Mouse (Mus musculus): ENCODE measurements around the gene Ifit1.

Gene Ifit1

DNA sequence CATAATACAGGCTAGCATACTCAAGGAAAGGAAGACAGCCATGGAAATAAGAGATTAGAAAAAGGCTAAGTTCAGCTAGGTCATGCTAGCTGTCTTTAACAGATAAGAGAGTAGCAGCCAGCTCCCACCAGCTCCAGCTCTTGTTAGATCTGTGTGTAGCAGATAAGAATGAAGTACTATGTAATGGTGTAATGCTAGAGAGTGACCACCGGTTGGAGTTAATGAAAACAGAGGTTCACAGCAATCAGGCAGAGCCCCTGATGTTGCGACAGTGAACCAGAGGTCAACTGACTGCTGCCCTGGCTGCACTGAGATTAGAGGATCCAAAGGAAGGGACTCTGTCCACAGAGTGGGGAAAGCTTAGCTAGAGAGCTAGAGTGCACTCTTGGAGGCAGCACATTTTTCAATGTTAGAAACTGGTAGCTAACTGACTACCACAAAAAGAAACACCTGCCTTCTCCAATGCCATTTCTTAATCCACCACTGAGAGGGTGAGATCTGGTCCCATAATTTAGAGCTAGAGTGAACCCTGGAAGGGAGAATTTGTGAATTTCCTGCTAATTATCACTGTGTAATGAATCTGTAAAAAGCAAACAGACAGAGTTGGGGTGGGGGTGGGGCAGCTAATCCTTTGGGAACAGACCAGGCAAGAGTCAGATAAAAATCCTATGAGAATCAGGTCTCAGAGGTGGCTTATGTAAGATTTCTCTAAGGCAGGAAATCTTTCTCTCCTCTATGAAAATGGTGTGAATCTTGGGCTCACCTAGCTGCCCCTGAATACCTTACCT, 16.0 kb downstream of the Ifit1 start:
- DNase-seq, result no peak

- DNase-seq, result peak; percentile 70
These were observed 21.4 kb downstream of the Ifit1 start for GRCm38 (mm10) chr19:34662067-34662507.

DNA sequence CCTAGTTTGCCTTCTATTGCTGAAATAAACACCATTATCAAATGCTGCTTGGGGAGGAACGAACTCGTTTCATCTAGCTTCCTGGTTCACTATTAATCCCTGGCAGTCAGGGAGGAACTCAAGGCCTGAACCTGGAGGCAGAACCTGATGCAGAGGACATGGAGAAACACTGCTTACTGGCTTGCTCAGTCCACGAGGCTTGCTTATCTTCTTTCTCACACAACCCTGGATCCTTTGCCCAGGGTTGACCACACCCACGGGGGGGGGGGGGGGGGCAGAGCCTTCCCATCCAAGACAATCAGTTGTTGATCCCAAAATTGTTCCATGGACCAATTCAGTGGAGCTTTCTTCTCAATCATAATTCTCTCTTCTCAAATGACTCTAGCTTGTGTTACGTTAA, 22.1 kb downstream of the Ifit1 start:
- no peak for DNase-seq

DNA sequence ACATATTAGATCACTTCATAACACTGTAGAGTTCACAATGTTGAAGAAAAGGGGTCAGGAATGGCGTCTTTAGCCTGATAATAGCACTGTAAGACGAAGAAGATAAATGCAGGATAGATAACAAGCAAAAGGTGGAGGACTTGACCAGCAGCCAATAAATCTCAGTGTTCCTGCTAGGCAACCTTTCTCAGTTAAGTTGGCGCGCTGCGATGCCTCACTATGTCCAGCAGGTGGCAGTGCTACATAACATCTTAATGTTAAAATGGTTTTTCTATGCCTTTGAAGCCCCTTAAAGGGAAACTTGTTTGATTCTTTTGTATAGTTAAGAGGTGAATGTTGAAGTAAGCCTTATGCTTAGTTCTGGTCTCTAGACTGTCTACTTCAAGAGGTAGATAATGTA, 25.5 kb downstream of the Ifit1 start:
- DNase-seq, result peak; percentile 70

DNA sequence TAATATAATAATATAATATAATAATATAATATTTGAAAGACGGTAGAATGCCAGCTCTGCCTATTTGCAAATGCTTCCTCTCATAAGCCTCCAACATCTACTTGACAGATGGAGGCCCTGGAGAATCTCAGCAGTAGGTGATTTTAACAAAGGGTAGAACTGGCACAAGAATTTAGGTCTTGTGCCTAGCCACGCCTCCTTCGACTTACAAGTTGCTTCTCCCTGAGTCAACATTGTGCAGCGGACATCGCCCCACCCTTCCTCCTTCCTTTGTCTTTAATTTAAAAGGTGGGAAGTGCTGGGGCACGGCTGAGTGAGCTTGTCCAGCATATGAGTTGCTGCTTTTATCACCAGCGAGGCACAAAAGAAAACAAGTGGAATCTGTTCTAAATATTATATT, 32.8 kb downstream of the Ifit1 start:
- peak; percentile 59 for DNase-seq

DNA sequence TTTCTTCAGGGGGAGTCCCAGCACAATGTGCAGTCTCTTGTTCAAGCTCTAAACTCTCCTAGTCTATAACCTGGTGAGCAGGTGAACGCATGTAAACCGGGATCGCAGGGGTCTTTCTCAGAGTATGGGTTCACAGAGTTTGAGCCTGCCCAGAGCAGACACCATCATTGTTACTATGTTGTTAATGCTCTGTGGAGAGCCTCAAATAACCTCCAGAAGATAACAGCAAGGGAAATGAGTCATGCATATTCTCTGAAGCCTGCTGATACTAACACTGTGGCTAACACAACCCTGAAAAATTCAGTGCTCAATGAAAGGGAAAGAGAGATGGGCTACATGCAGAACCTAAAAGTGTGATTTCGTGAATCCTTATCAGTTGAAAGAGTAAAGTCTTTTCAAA, 37.8 kb downstream of the Ifit1 start:
- no peak for DNase-seq

GRCm38 (mm10) chr19:34684857-34685256, 44.2 kb downstream of the Ifit1 start:
- no peak for DNase-seq

DNA sequence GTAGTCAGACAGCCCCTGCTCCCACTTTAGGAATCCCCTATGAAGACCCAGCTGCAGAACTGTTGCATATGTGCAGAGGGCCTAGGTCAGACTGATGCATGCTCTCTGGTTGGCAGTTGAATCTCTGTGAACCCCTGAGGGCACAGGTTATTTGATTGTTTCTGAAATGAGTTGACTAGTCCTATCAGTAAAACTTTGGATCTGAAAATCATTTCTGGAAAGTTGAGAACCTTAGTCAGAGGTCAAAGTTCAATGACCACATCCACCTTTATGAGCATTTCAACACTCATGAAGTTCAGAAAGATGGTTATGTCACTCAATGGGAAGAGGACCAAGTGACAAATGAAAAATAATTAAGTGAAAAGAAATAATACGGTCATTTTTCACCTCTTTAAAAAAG, 44.9 kb downstream of the Ifit1 start:
- no peak for DNase-seq

GRCm38 (mm10) chr19:34691402-34691801, 50.7 kb downstream of the Ifit1 start:
- no peak for DNase-seq

DNA sequence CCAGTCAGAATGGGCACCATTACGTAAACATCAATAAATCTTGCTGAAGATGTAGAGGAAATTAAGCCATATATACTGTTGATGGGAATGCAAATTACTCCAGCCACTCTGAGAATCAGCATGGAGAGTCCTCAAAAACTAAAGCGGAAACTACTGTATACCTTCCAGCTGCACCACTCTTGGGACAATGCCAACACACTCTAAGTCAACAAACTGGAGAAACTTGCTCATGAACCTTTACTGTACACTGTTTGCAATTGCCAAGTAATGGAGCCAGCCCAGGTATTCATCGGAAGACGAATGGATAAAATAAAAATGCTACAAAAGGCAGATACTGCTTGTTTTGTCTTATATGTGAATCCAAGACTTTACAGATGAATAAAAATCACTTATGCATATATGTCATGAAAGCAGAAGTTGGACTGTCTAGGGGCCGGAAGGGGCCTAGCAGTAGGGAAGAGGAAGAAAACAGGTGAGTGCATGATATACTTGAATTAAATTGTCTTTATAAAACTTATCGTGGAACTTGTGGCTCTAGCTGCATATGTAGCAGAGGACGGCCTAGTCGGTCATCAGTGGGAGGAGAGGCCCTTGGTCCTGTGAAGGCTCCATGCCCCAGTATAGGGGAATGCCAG, 55.8 kb downstream of the Ifit1 start:
- DNase-seq, result no peak

GRCm38 (mm10) chr19:34697461-34697860, 56.8 kb downstream of the Ifit1 start:
- no peak for DNase-seq

GRCm38 (mm10) chr19:34698432-34698831, 57.8 kb downstream of the Ifit1 start:
- no peak for DNase-seq

DNA sequence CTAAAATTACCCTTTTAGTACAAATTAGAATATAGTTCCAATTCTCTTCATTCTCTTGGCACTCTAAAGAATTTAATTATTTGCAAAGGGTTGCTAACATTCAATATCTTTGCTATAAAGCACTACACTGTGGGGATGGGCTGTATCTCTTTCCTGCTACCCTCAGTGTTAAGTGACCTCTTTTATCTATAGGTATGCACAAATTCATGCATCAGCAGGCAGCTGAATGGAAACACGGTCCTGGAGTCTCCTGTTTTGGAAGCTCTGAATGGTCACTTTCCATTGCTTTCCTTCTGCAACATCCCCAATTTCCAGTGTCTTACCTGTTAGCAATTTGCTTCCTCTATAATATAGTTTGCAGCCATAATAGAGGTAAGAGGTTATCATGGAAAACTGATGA, 58.2 kb downstream of the Ifit1 start:
- no peak for DNase-seq

DNA sequence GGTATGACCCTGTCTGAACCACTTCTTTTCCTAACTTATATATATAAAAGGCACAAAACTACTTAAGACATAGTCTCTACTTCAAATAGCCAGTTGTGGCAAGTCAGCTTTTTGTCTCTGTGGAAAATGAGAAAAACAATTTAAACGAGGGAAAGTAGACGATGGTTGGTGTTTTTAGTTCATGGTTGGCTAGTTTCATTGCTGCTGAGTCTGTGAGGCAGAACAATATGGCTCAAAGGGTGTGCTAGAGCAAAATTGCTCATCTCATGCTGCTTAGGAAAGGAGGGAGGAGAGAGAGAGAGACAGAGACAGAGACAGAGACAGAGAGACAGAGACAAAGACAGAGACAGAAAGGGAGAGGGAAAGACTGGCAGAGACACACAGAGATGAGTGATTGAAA, 58.6 kb downstream of the Ifit1 start:
- no peak for DNase-seq
